Mouse (Mus musculus): ENCODE measurements around the gene Dclk2. TPM values are rescaled to one million over a fixed set of nuclear protein-coding genes. Genes with fewer than 3 reads are reported as not detected.

Dclk2 gene
- polyA plus RNA-seq, 1 experiment from 2014 or later, result 88.8 TPM

DNA sequence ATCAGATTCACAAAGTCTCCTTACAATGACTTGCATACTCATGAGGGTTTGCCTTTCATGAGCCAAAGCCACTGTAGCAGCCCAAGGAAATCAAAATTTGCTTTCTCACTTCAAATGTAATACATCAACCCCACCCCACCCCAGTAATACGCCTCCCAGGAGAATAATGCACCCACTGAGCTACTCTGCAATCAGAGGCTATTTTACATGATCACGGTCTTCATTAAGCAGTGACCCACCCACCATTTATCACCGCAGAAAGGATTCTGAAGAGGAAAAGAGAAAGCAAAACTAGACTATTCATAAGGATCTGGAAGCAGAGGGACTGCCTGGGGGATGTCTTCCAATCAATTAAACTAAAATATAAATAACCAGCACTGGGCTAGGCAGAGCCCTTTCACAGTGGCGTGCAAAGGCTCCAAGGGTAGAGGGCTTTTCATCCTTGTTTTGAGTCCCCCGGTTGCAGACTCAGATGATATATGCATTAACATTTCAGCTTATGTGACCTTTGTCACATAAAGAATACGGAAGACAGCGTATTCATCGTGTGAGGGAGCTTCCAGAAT is 62.7 kb downstream of the Dclk2 start:
- Histone ChIP-seq H3K9ac (no peak overlapping the region), H3K4me1 (replicated peaks; ENCODE audit: control insufficient read depth, insufficient read depth, low read length) (peaks cover 55% of the 10 kb centered on the region), H3K36me3 (replicated peaks; ENCODE audit: control insufficient read depth, insufficient read depth) (no peaks in the 10 kb centered on the region), H3K9me3 (ENCODE audit: control insufficient read depth, low read length) (no peaks in the 10 kb centered on the region), H3K4me2 (replicated peaks) (no peak overlapping the region), H3K27me3 (ENCODE audit: control insufficient read depth, insufficient read depth, low read length) (no peaks in the 10 kb centered on the region), H3K27ac (peak overlapping the region; percentile 54; the same call in 1 of the 2 replicates), H3K4me3 (replicated peaks; ENCODE audit: low read length) (no peak overlapping the region)
- DNase-seq (ENCODE audit: low spot score), result no peak
- ATAC-seq (ENCODE audit: low FRiP score), result no peak
- WGBS, result 22% methylated on average over 8 of the region's 8 CpGs

DNA sequence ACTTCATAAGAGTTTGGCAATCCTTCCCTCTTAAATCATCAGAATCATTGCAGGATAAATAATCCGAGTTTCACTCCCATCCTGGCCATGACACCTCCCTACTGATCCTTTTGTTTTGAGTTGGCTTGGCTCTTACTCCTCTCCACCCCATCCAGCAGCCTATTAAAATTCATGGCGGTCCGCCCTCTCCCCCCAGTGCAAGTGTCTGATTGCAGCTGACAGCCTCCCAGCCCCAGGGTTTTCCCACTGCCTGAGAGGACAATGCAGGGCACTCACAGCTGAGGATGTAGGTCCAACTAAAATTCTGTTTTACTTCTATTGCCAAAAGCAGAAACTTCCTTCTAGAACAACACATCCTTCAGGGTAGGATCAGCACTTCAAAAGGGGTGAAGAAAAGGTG is 67.8 kb downstream of the Dclk2 start:
- no peaks in the 10 kb centered on the region for H3K27me3 ChIP-seq (ENCODE audit: control insufficient read depth, insufficient read depth, low read length)
- 18% methylated on average over 3 of the region's 3 CpGs for WGBS

DNA sequence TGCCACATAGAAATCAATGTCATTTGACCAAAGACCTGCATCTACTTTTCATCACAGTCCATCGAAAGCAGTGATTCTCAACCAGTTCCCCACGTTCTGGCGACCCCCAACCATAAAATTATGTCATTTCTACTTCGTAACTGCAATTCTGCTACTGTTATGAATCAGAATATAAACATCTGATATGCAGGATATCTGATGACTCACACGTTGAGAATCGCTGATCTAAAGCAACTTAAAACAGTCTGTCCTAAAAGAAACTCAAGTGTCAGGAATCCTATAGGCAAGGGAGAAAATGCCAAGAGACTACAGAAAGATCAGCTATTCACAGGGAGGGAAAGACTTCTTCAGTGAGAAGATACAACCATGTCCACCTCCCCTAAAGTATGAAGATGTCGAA is 69.5 kb downstream of the Dclk2 start:
- H3K36me3 ChIP-seq (replicated peaks; ENCODE audit: control insufficient read depth, insufficient read depth), result no peaks in the 10 kb centered on the region
- H3K4me2 ChIP-seq (replicated peaks), result no peak overlapping the region
- H3K9me3 ChIP-seq (ENCODE audit: control insufficient read depth, low read length), result no peaks in the 10 kb centered on the region
- 94% methylated on average over 7 of the region's 7 CpGs for WGBS
- peak overlapping the region; percentile 66; the same call in 1 of the 2 replicates for H3K27ac ChIP-seq
- no peak for DNase-seq (ENCODE audit: low spot score)
- no peak overlapping the region for H3K9ac ChIP-seq
- no peak for ATAC-seq (ENCODE audit: low FRiP score)
- H3K4me1 ChIP-seq (replicated peaks; ENCODE audit: control insufficient read depth, insufficient read depth, low read length), result peaks cover 39% of the 10 kb centered on the region
- no peaks in the 10 kb centered on the region for H3K27me3 ChIP-seq (ENCODE audit: control insufficient read depth, insufficient read depth, low read length)
- H3K4me3 ChIP-seq (replicated peaks; ENCODE audit: low read length), result no peak overlapping the region

More for the DNA sequence above, 67.8 kb downstream of the Dclk2 start:
- no peak overlapping the region for H3K4me3 ChIP-seq (replicated peaks; ENCODE audit: low read length)
- no peak overlapping the region for H3K9ac ChIP-seq
- H3K27ac ChIP-seq, result peak overlapping the region; percentile 27
- no peaks in the 10 kb centered on the region for H3K9me3 ChIP-seq (ENCODE audit: control insufficient read depth, low read length)
- H3K36me3 ChIP-seq (replicated peaks; ENCODE audit: control insufficient read depth, insufficient read depth), result no peaks in the 10 kb centered on the region
- H3K4me1 ChIP-seq (replicated peaks; ENCODE audit: control insufficient read depth, insufficient read depth, low read length), result peaks cover 42% of the 10 kb centered on the region
- ATAC-seq (ENCODE audit: low FRiP score) (peak; percentile 66; the same call in 1 of the 2 replicates), DNase-seq (ENCODE audit: low spot score) (no peak)
- no peak overlapping the region for H3K4me2 ChIP-seq (replicated peaks)

- Histone ChIP-seq H3K9ac (no peak overlapping the region), H3K9me3 (ENCODE audit: control insufficient read depth, low read length) (no peaks in the 10 kb centered on the region), H3K4me2 (replicated peaks) (no peak overlapping the region; the same call in 1 of the 2 replicates), H3K4me1 (replicated peaks; ENCODE audit: control insufficient read depth, insufficient read depth, low read length) (peaks cover 45% of the 10 kb centered on the region), H3K27me3 (ENCODE audit: control insufficient read depth, insufficient read depth, low read length) (no peaks in the 10 kb centered on the region), H3K36me3 (replicated peaks; ENCODE audit: control insufficient read depth, insufficient read depth) (no peaks in the 10 kb centered on the region), H3K27ac (peak overlapping the region; percentile 66), H3K4me3 (replicated peaks; ENCODE audit: low read length) (no peak overlapping the region)
- DNase-seq (ENCODE audit: low spot score), result peak; percentile 61
- peak; percentile 51; the same call in 1 of the 2 replicates for ATAC-seq (ENCODE audit: low FRiP score)
- 63% methylated on average over 10 of the region's 10 CpGs for WGBS
Measured at GRCm38 (mm10) chr3:86850394-86851030, 70.1 kb downstream of the Dclk2 start.

GRCm38 (mm10) chr3:86849337-86849736 is 71.3 kb downstream of the Dclk2 start:
- no peaks in the 10 kb centered on the region for H3K9me3 ChIP-seq (ENCODE audit: control insufficient read depth, low read length)
- no peak overlapping the region for H3K4me3 ChIP-seq (replicated peaks; ENCODE audit: low read length)
- no peak overlapping the region for H3K27ac ChIP-seq
- no peak for DNase-seq (ENCODE audit: low spot score)
- H3K27me3 ChIP-seq (ENCODE audit: control insufficient read depth, insufficient read depth, low read length), result no peaks in the 10 kb centered on the region
- H3K9ac ChIP-seq, result no peak overlapping the region
- H3K4me2 ChIP-seq (replicated peaks), result no peak overlapping the region
- WGBS, result 80% methylated on average over 2 of the region's 2 CpGs
- ATAC-seq (ENCODE audit: low FRiP score), result no peak
- no peaks in the 10 kb centered on the region for H3K36me3 ChIP-seq (replicated peaks; ENCODE audit: control insufficient read depth, insufficient read depth)
- peaks cover 56% of the 10 kb centered on the region for H3K4me1 ChIP-seq (replicated peaks; ENCODE audit: control insufficient read depth, insufficient read depth, low read length)

DNA sequence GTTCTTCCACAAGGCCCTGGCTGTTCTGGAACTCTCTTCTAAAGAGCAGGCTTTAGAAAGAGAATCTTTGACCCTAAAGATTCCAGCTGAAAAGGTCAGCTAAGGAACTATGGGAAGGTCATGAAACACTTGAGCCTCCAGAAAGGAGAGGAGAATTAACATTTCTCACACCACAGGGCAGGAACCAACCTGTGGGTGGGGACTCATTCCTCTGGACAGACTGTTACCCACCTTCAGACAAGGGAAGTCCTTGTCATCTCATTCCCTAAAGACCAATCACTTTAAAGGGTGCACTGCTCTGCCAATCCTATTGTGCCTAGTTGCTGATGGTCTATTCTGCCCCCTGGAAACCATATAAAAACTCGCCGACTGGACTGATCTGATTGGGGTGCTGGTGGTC is 73.1 kb downstream of the Dclk2 start:
- no peak for DNase-seq (ENCODE audit: low spot score)
- Histone ChIP-seq H3K9me3 (ENCODE audit: control insufficient read depth, low read length) (no peaks in the 10 kb centered on the region), H3K9ac (no peak overlapping the region), H3K27ac (no peak overlapping the region), H3K27me3 (ENCODE audit: control insufficient read depth, insufficient read depth, low read length) (no peaks in the 10 kb centered on the region), H3K4me1 (replicated peaks; ENCODE audit: control insufficient read depth, insufficient read depth, low read length) (peaks cover 59% of the 10 kb centered on the region), H3K4me3 (replicated peaks; ENCODE audit: low read length) (no peak overlapping the region), H3K36me3 (replicated peaks; ENCODE audit: control insufficient read depth, insufficient read depth) (no peaks in the 10 kb centered on the region), H3K4me2 (replicated peaks) (no peak overlapping the region)
- WGBS, result 68% methylated on average over 2 of the region's 2 CpGs
- ATAC-seq (ENCODE audit: low FRiP score), result no peak

GRCm38 (mm10) chr3:86846036-86846435 is 74.6 kb downstream of the Dclk2 start:
- DNase-seq (ENCODE audit: low spot score) (no peak), ATAC-seq (ENCODE audit: low FRiP score) (no peak)
- H3K36me3 ChIP-seq (replicated peaks; ENCODE audit: control insufficient read depth, insufficient read depth), result no peaks in the 10 kb centered on the region
- H3K9me3 ChIP-seq (ENCODE audit: control insufficient read depth, low read length), result no peaks in the 10 kb centered on the region
- peak overlapping the region; percentile 86 for H3K27ac ChIP-seq
- 26% methylated on average over 4 of the region's 4 CpGs for WGBS
- no peak overlapping the region for H3K4me2 ChIP-seq (replicated peaks)
- H3K4me3 ChIP-seq (replicated peaks; ENCODE audit: low read length), result no peak overlapping the region
- no peak overlapping the region for H3K9ac ChIP-seq
- H3K4me1 ChIP-seq (replicated peaks; ENCODE audit: control insufficient read depth, insufficient read depth, low read length), result peaks cover 50% of the 10 kb centered on the region
- H3K27me3 ChIP-seq (ENCODE audit: control insufficient read depth, insufficient read depth, low read length), result no peaks in the 10 kb centered on the region

- H3K4me2 ChIP-seq (replicated peaks), result peak overlapping the region; percentile 47
- no peaks in the 10 kb centered on the region for H3K27me3 ChIP-seq (ENCODE audit: control insufficient read depth, insufficient read depth, low read length)
- 64% methylated on average over 1 of the region's 1 CpGs for WGBS
- H3K4me1 ChIP-seq (replicated peaks; ENCODE audit: control insufficient read depth, insufficient read depth, low read length), result peaks cover 46% of the 10 kb centered on the region
- no peak overlapping the region for H3K4me3 ChIP-seq (replicated peaks; ENCODE audit: low read length)
- H3K36me3 ChIP-seq (replicated peaks; ENCODE audit: control insufficient read depth, insufficient read depth), result no peaks in the 10 kb centered on the region
- ATAC-seq (ENCODE audit: low FRiP score) (no peak), DNase-seq (ENCODE audit: low spot score) (peak; percentile 53)
- H3K9me3 ChIP-seq (ENCODE audit: control insufficient read depth, low read length), result no peaks in the 10 kb centered on the region
- no peak overlapping the region for H3K9ac ChIP-seq
- H3K27ac ChIP-seq, result peak overlapping the region; percentile 86
Measured at GRCm38 (mm10) chr3:86845578-86845977, 75.1 kb downstream of the Dclk2 start.

GRCm38 (mm10) chr3:86844804-86845481 is 75.7 kb downstream of the Dclk2 start:
- peak overlapping the region; percentile 86 for H3K27ac ChIP-seq
- no peaks in the 10 kb centered on the region for H3K36me3 ChIP-seq (replicated peaks; ENCODE audit: control insufficient read depth, insufficient read depth)
- H3K9me3 ChIP-seq (ENCODE audit: control insufficient read depth, low read length), result no peaks in the 10 kb centered on the region
- H3K27me3 ChIP-seq (ENCODE audit: control insufficient read depth, insufficient read depth, low read length), result no peaks in the 10 kb centered on the region
- H3K9ac ChIP-seq, result peak overlapping the region; percentile 46
- H3K4me3 ChIP-seq (replicated peaks; ENCODE audit: low read length), result no peak overlapping the region; the same call in 1 of the 2 replicates
- peak; percentile 84 for ATAC-seq (ENCODE audit: low FRiP score)
- peak overlapping the region; percentile 47 for H3K4me2 ChIP-seq (replicated peaks)
- H3K4me1 ChIP-seq (replicated peaks; ENCODE audit: control insufficient read depth, insufficient read depth, low read length), result peaks cover 42% of the 10 kb centered on the region
- WGBS, result 3% methylated on average over 8 of the region's 8 CpGs
- peak; percentile 77 for DNase-seq (ENCODE audit: low spot score)
